Mouse (Mus musculus) hindbrain, embryonic 12.5 days (tissue): ENCODE measurements around the gene Crabp2. TPM values are rescaled to one million over a fixed set of nuclear protein-coding genes. Genes with fewer than 3 reads are reported as not detected.
"Not testable (repeated sequence)": the region's sequence is repeated elsewhere in the genome, so short reads cannot be mapped to it uniquely, and the experiment has no call there.

Experiments used
- ATAC-seq: fragments of 200-750 bp; cut with Nextera tagmentation; 2 replicates; pipeline ENCODE4 v1.8.0; 2017; ENCODE audit warnings: moderate TSS enrichment; ENCODE audit not compliant: low FRiP score
- H3K27ac ChIP-seq: fragments of 300-500 bp; sonication (generic); 2 replicates; pipeline ENCODE4 v1.5.1; 2016; ENCODE audit warnings: mild to moderate bottlenecking
- H3K27me3 ChIP-seq: fragments of 300-500 bp; sonication (generic); 2 replicates; pipeline ENCODE4 v1.6.1; 2016; ENCODE audit warnings: mild to moderate bottlenecking
- H3K36me3 ChIP-seq: fragments of 300-500 bp; sonication (generic); 2 replicates; pipeline ENCODE4 v1.6.1; 2016; ENCODE audit warnings: mild to moderate bottlenecking
- H3K4me1 ChIP-seq: fragments of 300-500 bp; sonication (generic); 2 replicates; pipeline ENCODE4 v1.6.1; 2016
- H3K4me2 ChIP-seq: fragments of 300-500 bp; sonication (generic); replicated peaks from 2 replicates; pipeline ENCODE4 v1.6.1; 2016; ENCODE audit warnings: mild to moderate bottlenecking
- H3K4me3 ChIP-seq: fragments of 300-500 bp; sonication (generic); 2 replicates; pipeline ENCODE4 v1.5.1; 2016; ENCODE audit warnings: mild to moderate bottlenecking
- H3K9ac ChIP-seq: fragments of 300-500 bp; sonication (generic); 2 replicates; pipeline ENCODE4 v1.6.1; 2016; ENCODE audit warnings: mild to moderate bottlenecking, moderate library complexity
- H3K9me3 ChIP-seq: fragments of 300-500 bp; sonication (generic); replicated peaks from 2 replicates; pipeline ENCODE4 v1.6.1; 2016; ENCODE audit warnings: mild to moderate bottlenecking
- WGBS: fragments of 180-500 bp; shearing (Covaris S2); methylation state at CpG from one replicate; pipeline ENCODE4 v1.1.7; 2016; 5-methylcytosine and 5-hydroxymethylcytosine counted together
- polyA plus RNA-seq: library from polyadenylated mRNA; unstranded; fragments of >200 nt; fragmentation: Nextera tagmentation; extraction: Ambion mirVana; gene quantifications from 2 replicates; pipeline ENCODE4 v1.2.1, GENCODE M21; 2016

The Crabp2 gene
- polyA plus RNA-seq: 384 and 396 TPM in 2 replicates

DNA sequence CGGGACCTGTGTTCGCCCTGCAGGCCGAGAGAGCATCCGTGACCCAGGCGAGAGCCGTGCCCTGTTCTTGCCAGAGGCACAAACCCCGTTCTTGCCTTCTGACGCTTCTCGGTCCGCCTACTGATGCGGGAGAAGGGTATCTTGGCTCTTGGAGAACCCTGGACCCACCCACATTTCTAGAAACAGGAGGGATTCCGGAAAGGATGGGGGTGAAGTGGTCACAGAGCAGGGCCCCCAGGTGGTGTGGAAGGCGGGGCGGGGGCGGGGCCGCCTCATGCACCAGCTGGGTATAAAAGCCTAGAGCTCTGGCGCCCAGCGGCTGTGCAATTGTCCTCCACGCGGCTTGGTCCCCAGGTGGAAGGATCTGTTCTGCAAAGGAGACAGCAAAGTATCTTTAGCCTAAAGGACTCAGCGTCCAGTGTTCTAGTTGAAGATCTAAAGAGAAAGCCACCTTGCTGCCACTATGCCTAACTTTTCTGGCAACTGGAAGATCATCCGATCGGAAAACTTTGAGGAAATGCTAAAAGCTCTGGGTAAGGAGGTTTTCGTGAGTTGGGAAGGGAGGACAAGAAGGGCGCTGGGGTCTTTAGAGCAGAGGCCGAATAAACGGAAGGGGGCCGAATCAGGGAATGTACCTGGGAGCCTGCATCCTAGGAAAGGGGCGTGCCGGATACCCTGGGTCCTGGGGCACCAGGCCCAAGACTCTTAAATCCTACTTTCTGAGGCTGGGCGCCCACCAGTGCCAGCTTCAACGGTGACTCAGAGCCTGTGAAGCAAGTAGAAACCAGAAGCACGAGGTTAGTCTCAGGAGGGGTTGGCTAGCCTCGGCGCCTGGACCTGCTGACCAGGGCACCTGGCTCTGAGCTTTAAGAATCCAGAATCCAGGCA, at the start of gene Crabp2:
Gene Crabp2, plus strand, starts transcription at position 289 of the 888 bp plus-strand sequence.
- Histone ChIP-seq H3K9me3 (no peaks in the 10 kb centered on the region), H3K4me2 (peak within 1 kb of the TSS; percentile 62), H3K27me3 (0 out of 2 replicates have a peak, but pooled peaks cover 2% of the 10 kb centered on the region), H3K4me3 (peak within 1 kb of the TSS; percentile 44), H3K4me1 (peaks cover 89% of the 10 kb centered on the region), H3K9ac (peak within 1 kb of the TSS; percentile 62), H3K36me3 (0 out of 2 replicates have a peak, but pooled peaks cover 4% of the 10 kb centered on the region), H3K27ac (peak within 1 kb of the TSS; percentile 82)
- ATAC-seq: no peak
- WGBS: under 1% methylated on average over 35 of the region's 35 CpGs

DNA sequence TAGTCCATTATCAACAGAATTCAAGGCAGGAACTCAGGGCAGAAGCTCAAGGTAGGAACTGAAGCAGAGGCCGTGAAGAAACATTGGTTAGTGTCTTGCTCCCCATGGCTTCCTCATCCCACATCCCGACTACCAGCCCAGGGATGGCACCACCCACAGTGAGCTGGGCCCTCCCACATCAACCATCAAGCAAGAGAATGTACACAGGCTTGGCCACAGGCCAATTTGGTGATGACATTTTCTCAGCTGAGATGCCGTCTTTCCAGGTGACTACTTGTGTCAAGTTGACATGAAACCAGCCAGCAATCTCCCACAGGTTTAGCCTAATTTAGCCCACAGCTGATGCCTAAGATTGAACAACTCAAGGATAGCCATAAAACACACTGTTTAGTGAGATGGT, 49.2 kb upstream of the Crabp2 start:
- H3K9me3 ChIP-seq: no peaks in the 10 kb centered on the region
- H3K4me3 ChIP-seq: no peak overlapping the region
- H3K27ac ChIP-seq: no peak overlapping the region
- WGBS: 73% methylated on average over 3 of the region's 3 CpGs
- ATAC-seq: no peak
- no peaks in the 10 kb centered on the region for H3K27me3 ChIP-seq
- no peak overlapping the region for H3K9ac ChIP-seq
- no peaks in the 10 kb centered on the region for H3K4me1 ChIP-seq
- H3K36me3 ChIP-seq: no peaks in the 10 kb centered on the region
- no peak overlapping the region for H3K4me2 ChIP-seq

GRCm38 (mm10) chr3:87899776-87900175, 48.7 kb upstream of the Crabp2 start:
- no peak for ATAC-seq
- H3K9me3 ChIP-seq: no peaks in the 10 kb centered on the region
- H3K4me1 ChIP-seq: no peaks in the 10 kb centered on the region
- no peak overlapping the region for H3K9ac ChIP-seq
- H3K27me3 ChIP-seq: no peaks in the 10 kb centered on the region
- H3K27ac ChIP-seq: no peak overlapping the region
- no peak overlapping the region for H3K4me3 ChIP-seq
- WGBS: 83% methylated on average over 3 of the region's 3 CpGs
- H3K36me3 ChIP-seq: no peaks in the 10 kb centered on the region
- H3K4me2 ChIP-seq: no peak overlapping the region

- H3K9ac ChIP-seq: no peak overlapping the region
- no peak for ATAC-seq
- no peak overlapping the region for H3K27ac ChIP-seq
- no peaks in the 10 kb centered on the region for H3K36me3 ChIP-seq
- no peak overlapping the region for H3K4me3 ChIP-seq
- H3K4me1 ChIP-seq: no peaks in the 10 kb centered on the region
- H3K9me3 ChIP-seq: no peaks in the 10 kb centered on the region
- no peak overlapping the region for H3K4me2 ChIP-seq
- H3K27me3 ChIP-seq: no peaks in the 10 kb centered on the region
- WGBS: 53% methylated on average over 1 of the region's 1 CpGs
Observed at GRCm38 (mm10) chr3:87901036-87901624, 47.3 kb upstream of the Crabp2 start.

DNA sequence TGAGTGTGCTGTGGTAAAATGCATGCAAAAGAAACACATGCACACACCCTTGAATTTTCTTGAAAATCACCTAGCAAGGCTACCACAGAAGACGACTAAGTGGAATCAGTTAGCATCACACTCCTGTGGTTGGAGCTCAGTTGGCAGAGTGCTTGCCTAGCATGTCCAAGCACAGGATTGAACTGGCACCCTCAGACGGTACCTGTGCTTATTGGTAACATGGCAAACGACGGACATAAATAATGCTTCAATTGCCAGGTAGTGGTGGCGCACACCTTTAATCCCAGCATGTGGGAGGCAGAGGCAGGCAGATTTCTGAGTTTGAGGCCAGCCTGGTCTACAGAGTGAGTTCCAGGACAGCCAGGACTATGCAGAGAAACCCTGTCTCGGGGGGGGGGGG, 46.5 kb upstream of the Crabp2 start:
- not testable (repeated sequence) for H3K27ac ChIP-seq, H3K9ac ChIP-seq, H3K4me3 ChIP-seq, ATAC-seq, H3K4me1 ChIP-seq, H3K36me3 ChIP-seq, H3K4me2 ChIP-seq, H3K9me3 ChIP-seq, H3K27me3 ChIP-seq
- WGBS: 91% methylated on average over 5 of the region's 6 CpGs

GRCm38 (mm10) chr3:87903821-87904220, 44.6 kb upstream of the Crabp2 start:
- peaks cover 17% of the 10 kb centered on the region for H3K4me1 ChIP-seq
- ATAC-seq: no peak
- H3K27ac ChIP-seq: no peak overlapping the region
- 39% methylated on average over 5 of the region's 5 CpGs for WGBS
- H3K9ac ChIP-seq: no peak overlapping the region
- no peak overlapping the region for H3K4me3 ChIP-seq
- H3K36me3 ChIP-seq: no peaks in the 10 kb centered on the region
- H3K9me3 ChIP-seq: no peaks in the 10 kb centered on the region
- H3K4me2 ChIP-seq: no peak overlapping the region
- no peaks in the 10 kb centered on the region for H3K27me3 ChIP-seq

DNA sequence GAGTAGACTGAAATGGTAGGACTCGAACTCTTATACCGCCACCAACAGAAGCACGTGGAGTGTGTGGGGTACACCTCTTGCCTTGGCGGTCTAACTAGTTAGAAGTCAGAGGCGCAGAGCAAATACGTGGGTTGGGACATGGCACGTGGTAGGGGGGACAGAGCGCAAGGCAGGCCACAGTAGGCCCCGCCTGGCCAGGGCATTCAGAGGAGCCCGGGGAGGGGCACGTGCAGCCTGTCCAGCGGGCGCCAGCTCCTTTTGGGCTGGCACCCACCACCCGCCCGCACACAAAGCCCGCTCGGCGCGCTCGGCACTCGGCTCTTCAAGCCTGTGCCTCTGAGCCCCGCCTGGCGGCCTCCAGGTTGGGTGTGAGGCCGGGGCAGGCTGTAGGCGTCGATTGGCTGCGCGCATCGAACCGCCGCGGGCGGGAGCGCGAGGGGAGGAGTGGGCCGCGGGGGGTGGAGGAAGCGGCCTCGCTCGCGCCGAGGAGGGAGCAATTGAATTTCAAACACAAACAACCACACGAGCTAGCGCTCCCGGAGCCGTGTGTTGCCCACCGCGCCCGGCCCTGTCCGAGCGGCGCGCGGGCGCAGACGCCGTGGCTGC, 42.5 kb upstream of the Crabp2 start, which contains the start of gene Hdgf:
Gene Hdgf, plus strand, starts transcription at position 442 of the 606 bp plus-strand sequence.
- Histone ChIP-seq H3K9ac (peak within 1 kb of the TSS; percentile 95), H3K4me3 (peak within 1 kb of the TSS; percentile 98), H3K36me3 (no peaks in the 10 kb centered on the region), H3K9me3 (no peaks in the 10 kb centered on the region), H3K27me3 (no peaks in the 10 kb centered on the region), H3K27ac (peak within 1 kb of the TSS; percentile 96), H3K4me1 (peaks cover 38% of the 10 kb centered on the region), H3K4me2 (peak within 1 kb of the TSS; percentile 87)
- 1% methylated on average over 48 of the region's 57 CpGs for WGBS
- ATAC-seq: peak; percentile 94

DNA sequence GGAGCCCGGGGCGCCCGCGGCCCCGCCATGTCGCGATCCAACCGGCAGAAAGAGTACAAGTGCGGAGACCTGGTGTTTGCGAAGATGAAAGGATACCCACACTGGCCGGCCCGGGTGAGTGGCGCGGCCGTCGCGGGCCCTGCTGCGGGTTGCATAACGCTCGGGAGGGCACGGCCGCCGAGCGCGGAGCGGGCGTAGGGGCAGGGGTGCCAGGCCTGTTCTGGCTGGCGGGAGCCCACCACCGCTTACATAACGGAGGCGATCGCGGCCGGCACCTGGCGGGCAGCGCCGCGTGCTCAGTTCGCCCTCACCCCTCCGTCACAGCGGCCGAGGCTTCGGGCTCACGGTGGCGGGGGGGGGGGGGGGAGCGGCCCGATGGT, 41.9 kb upstream of the Crabp2 start:
- Histone ChIP-seq H3K27me3 (no peaks in the 10 kb centered on the region), H3K27ac (peak overlapping the region; percentile 96), H3K4me3 (peak overlapping the region; percentile 98), H3K9ac (peak overlapping the region; percentile 95), H3K9me3 (no peaks in the 10 kb centered on the region), H3K4me2 (peak overlapping the region; percentile 87), H3K4me1 (peaks cover 42% of the 10 kb centered on the region), H3K36me3 (no peaks in the 10 kb centered on the region)
- peak; percentile 44 for ATAC-seq
- 0% methylated on average over 40 of the region's 47 CpGs for WGBS

DNA sequence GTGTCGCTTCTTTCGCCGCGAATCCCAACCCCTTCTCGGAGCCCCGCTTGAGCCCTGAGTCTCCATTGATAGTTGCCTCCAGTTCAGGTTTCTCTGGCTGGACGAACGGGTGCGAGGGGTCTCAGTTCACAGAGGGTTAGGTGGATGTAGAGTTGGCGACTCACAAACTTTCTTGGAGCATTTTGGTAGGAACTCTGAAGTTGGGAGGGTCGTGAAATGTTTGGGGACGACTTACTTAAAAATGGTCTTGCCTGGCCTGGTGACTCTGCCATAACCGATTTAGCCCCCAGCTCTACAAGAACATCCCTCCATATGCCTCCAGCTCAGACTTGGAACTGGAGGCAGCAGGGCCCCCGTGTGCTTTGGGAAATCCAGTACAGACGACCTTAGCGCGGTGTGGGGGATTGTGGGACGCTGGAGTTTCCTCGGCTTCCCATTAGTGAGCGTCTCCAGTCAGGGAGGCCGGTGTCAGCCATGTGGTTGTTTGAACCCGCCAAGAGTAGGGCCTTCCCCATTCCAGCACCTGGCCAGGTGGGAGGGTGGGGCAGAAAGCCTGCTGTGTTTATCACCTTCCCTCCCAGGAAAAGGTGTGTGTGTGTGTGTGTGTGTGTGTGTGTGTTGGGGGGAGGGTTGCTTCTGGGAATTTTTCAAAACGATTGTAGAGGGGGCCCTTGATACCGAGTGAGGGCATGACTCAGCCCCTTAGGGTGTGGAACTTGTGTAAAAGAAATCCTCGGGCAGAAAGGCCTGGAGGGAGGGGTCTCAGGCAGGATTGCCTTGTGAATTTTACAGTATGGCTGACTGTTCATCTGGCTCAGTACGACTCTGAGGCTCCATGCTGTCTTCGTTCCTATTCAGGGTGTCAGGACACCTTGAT, 41.2 kb upstream of the Crabp2 start:
- Histone ChIP-seq H3K4me1 (peaks cover 47% of the 10 kb centered on the region), H3K9ac (peak overlapping the region; percentile 95), H3K27ac (peak overlapping the region; percentile 96), H3K27me3 (no peaks in the 10 kb centered on the region), H3K36me3 (no peaks in the 10 kb centered on the region), H3K4me2 (peak overlapping the region; percentile 87), H3K4me3 (peak overlapping the region; percentile 98), H3K9me3 (no peaks in the 10 kb centered on the region)
- WGBS: 1% methylated on average over 27 of the region's 27 CpGs
- ATAC-seq: no peak

DNA sequence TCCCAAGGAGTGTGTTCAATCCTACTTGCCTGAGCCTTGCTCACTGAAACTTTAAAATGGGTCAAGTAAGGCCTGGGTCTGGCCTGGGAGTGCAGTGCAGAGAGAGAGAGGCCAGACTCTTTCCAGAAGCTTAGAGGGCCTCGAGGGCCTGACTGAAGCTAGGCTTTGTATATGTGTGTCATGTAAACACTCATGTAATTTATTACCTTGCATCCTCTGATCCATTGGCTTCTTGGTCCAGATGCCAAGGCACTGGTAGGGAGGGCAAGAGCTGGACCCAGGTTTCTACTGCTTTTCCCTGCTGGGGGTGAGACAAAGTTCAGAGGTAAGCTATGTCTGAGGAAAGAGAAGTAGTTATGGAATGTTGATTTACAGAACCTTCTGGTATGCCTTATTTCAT, 40.6 kb upstream of the Crabp2 start:
- Histone ChIP-seq H3K27me3 (no peaks in the 10 kb centered on the region), H3K27ac (no peak overlapping the region), H3K4me3 (peak overlapping the region; percentile 98), H3K4me2 (peak overlapping the region; percentile 87), H3K9ac (peak overlapping the region; percentile 95), H3K9me3 (no peaks in the 10 kb centered on the region), H3K36me3 (peaks cover 2% of the 10 kb centered on the region; the same call in 1 of the 2 replicates), H3K4me1 (peaks cover 47% of the 10 kb centered on the region)
- WGBS: 11% methylated on average over 1 of the region's 1 CpGs
- no peak for ATAC-seq

DNA sequence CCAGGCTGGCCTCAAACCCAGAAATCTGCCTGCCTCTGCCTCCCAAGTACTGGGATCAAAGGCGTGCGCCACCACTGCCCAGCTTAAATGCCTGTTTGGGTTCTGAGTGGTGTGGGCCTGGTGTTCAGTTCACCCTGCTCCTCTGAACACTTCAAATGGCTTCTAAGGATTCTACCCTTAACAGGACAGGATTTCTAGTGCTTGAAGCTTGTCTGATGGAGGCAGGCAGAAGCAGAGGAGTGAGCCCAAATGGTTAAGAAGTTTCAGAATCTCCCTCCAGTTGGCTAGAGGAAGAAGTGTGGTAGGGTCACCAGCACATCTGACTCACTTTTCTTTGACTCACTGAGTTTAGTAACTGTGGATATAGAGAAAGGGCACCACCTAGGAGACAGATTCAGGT, 39.1 kb upstream of the Crabp2 start:
- Histone ChIP-seq H3K9ac (no peak overlapping the region), H3K9me3 (no peaks in the 10 kb centered on the region), H3K27ac (peak overlapping the region; percentile 85), H3K27me3 (no peaks in the 10 kb centered on the region), H3K4me2 (peak overlapping the region; percentile 65), H3K4me1 (peaks cover 47% of the 10 kb centered on the region), H3K4me3 (0 out of 2 replicates have a peak overlapping the region, but pooled peaks have one; percentile 37), H3K36me3 (peaks cover 15% of the 10 kb centered on the region)
- 88% methylated on average over 2 of the region's 2 CpGs for WGBS
- ATAC-seq: no peak
